Mouse (Mus musculus) ES-E14 (cell line): ENCODE measurements at regions not wholly inside any gene's neighbourhood (a gene's known extent, or its start where the extent isn't known, plus 50 kb on each side); places are given as distances from the start of the nearest gene placed in this dataset.

Experiments used
- MAFK ChIP-seq: IDR thresholded peaks from 2 replicates; pipeline ENCODE4 v1.6.1; 2014; ENCODE audit warnings: mild to moderate bottlenecking, low read depth, low read length, inconsistent platforms; ENCODE audit not compliant: insufficient read depth
- ZC3H11A ChIP-seq: IDR thresholded peaks from 2 replicates; pipeline ENCODE4 v1.6.1; 2012; ENCODE audit warnings: low read depth, mild to moderate bottlenecking, inconsistent platforms, low read length, borderline replicate concordance
- ZNF384 ChIP-seq: IDR thresholded peaks from 2 replicates; pipeline ENCODE4 v1.6.1; 2012; ENCODE audit warnings: low read depth, low read length, inconsistent platforms

DNA sequence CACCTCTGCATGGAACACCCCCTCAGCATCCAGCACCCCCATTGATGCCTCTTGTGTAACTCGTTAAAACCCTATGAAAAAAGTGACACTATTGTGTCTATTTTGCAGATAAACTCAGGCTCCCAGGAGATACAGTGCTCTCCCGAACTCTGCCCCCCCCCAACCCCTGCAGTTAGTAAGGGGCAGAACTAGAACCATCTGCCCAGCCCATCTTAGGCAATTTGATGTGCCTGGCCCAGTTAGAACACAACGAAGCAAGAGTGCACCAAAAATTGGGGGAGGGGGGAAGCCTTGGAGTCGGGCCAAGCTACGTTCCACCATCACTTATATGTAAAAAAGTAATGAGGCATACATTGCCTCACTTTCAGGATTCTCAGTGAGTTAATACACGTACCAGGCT is 143.3 kb upstream of the Pkdcc start:
- TF ChIP-seq ZC3H11A (no peak), ZNF384 (no peak), MAFK (no peak)
